Mouse (Mus musculus) erythroblast, embryonic 14.5 days (primary cell): ENCODE measurements around the gene Adnp. TPM values are rescaled to one million over a fixed set of nuclear protein-coding genes. Genes with fewer than 3 reads are reported as not detected.

Experiments used
- H3K27me3 ChIP-seq: 2 replicates; pipeline ENCODE4 v1.6.1; 2012; ENCODE audit warnings: inconsistent platforms; ENCODE audit not compliant: control insufficient read depth
- H3K36me3 ChIP-seq: 2 replicates; pipeline ENCODE4 v1.6.1; 2012; ENCODE audit warnings: mild to moderate bottlenecking, inconsistent platforms; ENCODE audit not compliant: control insufficient read depth
- H3K4me1 ChIP-seq: 2 replicates; pipeline ENCODE4 v1.6.1; 2012; ENCODE audit warnings: inconsistent platforms; ENCODE audit not compliant: control insufficient read depth
- H3K4me3 ChIP-seq: replicated peaks from 2 replicates; pipeline ENCODE3; 2012; ENCODE audit warnings: moderate library complexity, mild to moderate bottlenecking, inconsistent platforms
- H3K9me3 ChIP-seq: 2 replicates; pipeline ENCODE4 v1.6.1; 2012; ENCODE audit warnings: low read length, inconsistent platforms, mixed read lengths; ENCODE audit not compliant: control insufficient read depth
- GATA1 ChIP-seq: IDR thresholded peaks from 2 replicates; pipeline ENCODE4 v1.6.1; 2012; ENCODE audit warnings: low read length, inconsistent platforms, mixed read lengths
- TAL1 ChIP-seq: IDR thresholded peaks from 3 replicates; pipeline ENCODE4 v1.6.1; 2012; ENCODE audit warnings: low read length, inconsistent platforms, mixed read lengths
- polyA plus RNA-seq: library from polyadenylated mRNA; stranded (reverse); fragments of >175 nt; gene quantifications from 2 replicates; pipeline ENCODE4 v1.2.3, GENCODE M21; 2012

Gene Adnp
- 0.53 and 0.71 TPM in 2 replicates for polyA plus RNA-seq

GRCm38 (mm10) chr2:168206725-168207644 lies at the start of gene Adnp:
TSS of gene Adnp (minus strand) at chr2:168207112.
- peaks cover 80% of the 10 kb centered on the region for H3K36me3 ChIP-seq

GRCm38 (mm10) chr2:168256506-168256905 lies 49.6 kb upstream of the Adnp start:
- TF ChIP-seq TAL1, result no peak
- Histone ChIP-seq H3K9me3 (no peaks in the 10 kb centered on the region), H3K36me3 (no peaks in the 10 kb centered on the region), H3K4me1 (no peaks in the 10 kb centered on the region), H3K4me3 (no peak overlapping the region), H3K27me3 (peaks cover 15% of the 10 kb centered on the region)

More at GRCm38 (mm10) chr2:168206725-168207644, at the start of gene Adnp:
- Histone ChIP-seq H3K4me3 (peak within 1 kb of the TSS; percentile 97), H3K27me3 (no peaks in the 10 kb centered on the region), H3K4me1 (peaks cover 39% of the 10 kb centered on the region), H3K9me3 (no peaks in the 10 kb centered on the region)
- TF ChIP-seq GATA1, result no peak
- no peak for TF ChIP-seq TAL1

- Histone ChIP-seq H3K9me3 (no peaks in the 10 kb centered on the region), H3K4me3 (no peak overlapping the region), H3K36me3 (no peaks in the 10 kb centered on the region), H3K4me1 (no peaks in the 10 kb centered on the region), H3K27me3 (peaks cover 14% of the 10 kb centered on the region)
- no peak for TF ChIP-seq TAL1
- TF ChIP-seq GATA1, result no peak
These were observed 46.9 kb upstream of the Adnp start for GRCm38 (mm10) chr2:168253822-168254221.

GRCm38 (mm10) chr2:168252639-168253292 lies 45.9 kb upstream of the Adnp start:
- Histone ChIP-seq H3K36me3 (no peaks in the 10 kb centered on the region), H3K4me1 (no peaks in the 10 kb centered on the region), H3K4me3 (no peak overlapping the region), H3K27me3 (peaks cover 14% of the 10 kb centered on the region), H3K9me3 (no peaks in the 10 kb centered on the region)
- TF ChIP-seq GATA1 (no peak), TAL1 (no peak)

- H3K9me3 ChIP-seq, result no peaks in the 10 kb centered on the region
- no peaks in the 10 kb centered on the region for H3K36me3 ChIP-seq
- no peak for TF ChIP-seq TAL1
- no peak for TF ChIP-seq GATA1
- H3K27me3 ChIP-seq, result peaks cover 14% of the 10 kb centered on the region
- H3K4me3 ChIP-seq, result no peak overlapping the region
- no peaks in the 10 kb centered on the region for H3K4me1 ChIP-seq
These were observed 43.4 kb upstream of the Adnp start for GRCm38 (mm10) chr2:168250270-168250669.

- H3K36me3 ChIP-seq, result no peaks in the 10 kb centered on the region
- H3K4me3 ChIP-seq, result no peak overlapping the region
- TF ChIP-seq GATA1 (no peak), TAL1 (no peak)
- H3K27me3 ChIP-seq, result peaks cover 11% of the 10 kb centered on the region
- no peaks in the 10 kb centered on the region for H3K9me3 ChIP-seq
- no peaks in the 10 kb centered on the region for H3K4me1 ChIP-seq
These were observed 41.9 kb upstream of the Adnp start for GRCm38 (mm10) chr2:168248856-168249245.

- Histone ChIP-seq H3K4me1 (no peaks in the 10 kb centered on the region), H3K9me3 (no peaks in the 10 kb centered on the region), H3K27me3 (peaks cover 8% of the 10 kb centered on the region), H3K4me3 (no peak overlapping the region), H3K36me3 (no peaks in the 10 kb centered on the region)
- no peak for TF ChIP-seq TAL1
These were observed 41.4 kb upstream of the Adnp start for GRCm38 (mm10) chr2:168248167-168248855.

- H3K36me3 ChIP-seq, result no peaks in the 10 kb centered on the region
- TF ChIP-seq TAL1 (no peak), GATA1 (no peak)
- H3K9me3 ChIP-seq, result no peaks in the 10 kb centered on the region
- 0 out of 2 replicates have a peak, but pooled peaks cover 2% of the 10 kb centered on the region for H3K27me3 ChIP-seq
- H3K4me3 ChIP-seq, result no peak overlapping the region
- H3K4me1 ChIP-seq, result no peaks in the 10 kb centered on the region
These were observed 38.7 kb upstream of the Adnp start for GRCm38 (mm10) chr2:168245571-168245970.

GRCm38 (mm10) chr2:168243278-168243677 lies 36.4 kb upstream of the Adnp start:
- Histone ChIP-seq H3K36me3 (no peaks in the 10 kb centered on the region), H3K4me3 (no peak overlapping the region), H3K4me1 (no peaks in the 10 kb centered on the region), H3K9me3 (no peaks in the 10 kb centered on the region), H3K27me3 (0 out of 2 replicates have a peak, but pooled peaks cover 2% of the 10 kb centered on the region)
- TF ChIP-seq TAL1, result no peak
- TF ChIP-seq GATA1, result no peak
